Mouse (Mus musculus): ENCODE measurements around the gene Sp3. TPM values are rescaled to one million over a fixed set of nuclear protein-coding genes. Genes with fewer than 3 reads are reported as not detected.
"Not testable (repeated sequence)": the region's sequence is repeated elsewhere in the genome, so short reads cannot be mapped to it uniquely, and the experiment has no call there.

The Sp3 gene
- total RNA-seq, 2 experiments from 2014 or later, result 50.5 to 55.5 TPM

DNA sequence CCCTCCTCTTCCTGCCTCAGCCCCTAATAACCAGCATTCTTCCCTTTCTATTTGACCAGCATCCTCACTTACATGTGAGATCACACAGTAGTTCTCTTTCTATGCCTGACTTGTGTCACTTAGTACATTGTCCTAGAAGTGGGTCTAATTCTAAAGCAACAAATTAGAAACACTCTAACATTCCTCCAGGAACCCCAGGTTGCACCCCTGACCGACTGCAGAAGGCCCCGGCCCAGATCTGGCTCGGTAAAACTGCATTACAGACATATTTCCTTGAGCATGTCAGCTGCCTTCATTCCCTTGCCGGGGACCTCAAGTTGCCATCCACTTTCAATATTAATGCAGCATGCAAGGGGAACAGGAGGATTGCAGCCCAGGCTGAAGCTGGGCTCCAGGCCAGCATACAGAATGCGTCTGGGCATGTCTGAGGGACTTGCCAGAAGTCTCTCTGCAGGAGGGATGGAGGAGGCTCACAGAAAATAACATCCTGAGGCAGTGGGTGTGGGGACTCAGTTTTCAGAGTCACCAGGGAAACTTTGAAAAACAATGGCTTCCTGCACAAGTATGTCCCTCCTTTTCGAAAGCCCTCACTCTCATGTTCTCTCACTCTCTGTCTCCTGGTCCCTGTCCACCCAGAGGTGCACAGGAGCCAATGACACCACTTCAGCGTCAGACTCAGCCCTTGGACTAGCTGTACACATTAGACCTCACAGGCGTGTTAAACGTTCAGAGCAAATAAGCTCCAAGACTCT, 15.3 kb upstream of the Sp3 start:
- intact Hi-C loops (cut with DNase I), result loop anchor here (5.0 kb wide), 1 partner anchor 57 kb away; no protein-coding TSS in a partner anchor
- DNase-seq (ENCODE audit: low spot score in 2 of 2), result peak; percentile 68 to 71

DNA sequence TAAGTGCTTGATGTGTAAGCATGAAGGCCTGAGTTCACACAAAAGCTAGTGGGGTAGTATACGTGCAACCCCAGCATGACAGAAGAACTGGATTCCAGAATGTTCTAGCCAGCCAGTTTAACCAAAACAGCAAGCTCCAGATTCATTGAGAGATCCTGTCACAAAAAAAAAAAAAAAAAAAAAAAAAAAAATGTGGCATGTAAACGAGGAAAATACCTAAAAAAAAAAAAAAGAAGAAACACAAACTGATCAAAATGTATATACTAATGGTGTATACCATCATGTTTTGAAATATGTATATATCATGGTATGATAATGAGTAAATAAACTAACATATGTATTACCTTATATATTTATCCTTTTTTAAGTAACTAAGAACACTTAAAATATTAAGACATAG, 13.9 kb upstream of the Sp3 start:
- intact Hi-C loops (cut with DNase I), result no loop called here
- no peak for DNase-seq (ENCODE audit: low spot score in 2 of 2)

DNA sequence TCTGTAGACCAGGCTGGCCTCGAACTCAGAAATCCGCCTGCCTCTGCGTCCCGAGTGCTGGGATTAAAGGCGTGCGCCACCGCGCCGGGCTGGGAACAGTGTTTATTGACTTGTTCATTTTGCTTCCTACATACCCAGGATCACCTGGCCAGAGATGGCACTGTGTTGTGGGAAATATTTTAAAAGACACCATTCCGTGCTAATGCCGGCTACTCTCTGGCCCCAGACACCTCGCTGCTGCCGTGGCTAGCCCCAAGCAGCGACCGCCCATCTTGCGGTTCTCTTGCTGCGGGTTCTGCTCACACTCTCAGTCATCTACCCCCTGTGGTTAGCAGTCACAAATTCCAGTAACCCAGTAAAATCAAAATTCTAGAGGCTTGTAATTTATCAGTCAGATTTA, 12.3 kb upstream of the Sp3 start:
- intact Hi-C loops (cut with DNase I), result no loop called here
- DNase-seq (ENCODE audit: low spot score in 2 of 2), result no peak

DNA sequence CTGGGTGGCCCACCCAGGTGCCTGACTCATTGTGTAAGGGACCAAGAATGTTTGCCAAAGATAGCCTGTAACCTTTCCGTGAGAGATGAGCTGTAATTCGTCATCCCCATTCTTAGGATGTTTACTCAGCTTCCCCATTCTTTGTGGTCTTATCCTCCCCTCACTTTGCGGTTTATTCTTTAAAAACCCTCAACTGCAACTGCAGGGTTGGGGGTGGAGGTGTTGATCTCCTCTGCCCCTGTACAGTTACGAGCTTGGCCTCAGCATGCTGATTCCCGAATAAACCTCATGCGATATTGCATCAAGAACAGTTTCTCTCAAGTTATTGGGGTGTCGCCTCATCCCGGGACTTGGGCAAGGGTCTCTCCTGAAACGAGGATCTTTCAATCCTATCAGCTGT, 8.7 kb upstream of the Sp3 start:
- DNase-seq (ENCODE audit: low spot score in 2 of 2); intact Hi-C loops (cut with DNase I): not testable (repeated sequence)

DNA sequence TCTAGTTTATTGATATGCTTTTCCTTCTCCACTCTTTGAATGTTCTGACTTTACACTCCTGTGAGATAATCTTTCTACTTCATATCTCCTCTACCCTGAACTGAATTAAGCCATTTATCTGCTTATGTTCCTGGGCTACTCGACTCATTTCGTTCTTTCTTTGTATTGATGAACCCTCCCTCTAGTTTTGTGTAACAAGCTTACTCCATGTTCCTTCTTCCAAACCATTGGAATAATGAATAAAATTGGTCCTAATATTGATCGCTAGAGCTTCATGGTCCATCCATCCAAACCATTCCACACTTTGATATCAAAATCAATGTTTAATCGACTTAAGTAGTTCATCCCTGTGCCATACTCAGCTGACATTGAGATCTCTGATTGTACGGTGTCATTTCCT, 6.4 kb upstream of the Sp3 start, which contains the start of gene Gm11084:
TSS of gene Gm11084 (minus strand) at position 101 of the 400 bp plus-strand sequence.
- intact Hi-C loops (cut with DNase I), result no loop called here
- DNase-seq (ENCODE audit: low spot score in 2 of 2), result no peak

DNA sequence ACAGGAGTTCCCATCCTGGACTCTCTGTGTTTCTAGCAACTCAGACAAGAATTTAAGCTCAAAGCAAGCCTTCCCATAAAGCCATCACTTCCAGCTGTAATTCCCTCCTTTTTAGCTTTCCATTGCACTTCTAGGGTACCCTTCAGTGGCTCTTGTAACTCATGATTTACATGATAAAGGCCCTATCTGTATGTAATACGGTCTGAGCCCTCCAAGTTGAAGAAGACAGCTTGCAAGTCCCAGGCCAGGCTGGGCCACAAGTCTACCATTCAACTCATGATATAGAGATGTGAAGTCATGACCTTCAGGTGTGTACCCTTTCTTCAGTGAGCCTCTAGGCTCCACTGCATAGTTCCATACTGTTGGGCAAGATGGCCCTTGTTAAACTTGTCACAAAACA, 5.3 kb upstream of the Sp3 start:
- DNase-seq (ENCODE audit: low spot score in 2 of 2), result no peak
- intact Hi-C loops (cut with DNase I), result no loop called here

DNA sequence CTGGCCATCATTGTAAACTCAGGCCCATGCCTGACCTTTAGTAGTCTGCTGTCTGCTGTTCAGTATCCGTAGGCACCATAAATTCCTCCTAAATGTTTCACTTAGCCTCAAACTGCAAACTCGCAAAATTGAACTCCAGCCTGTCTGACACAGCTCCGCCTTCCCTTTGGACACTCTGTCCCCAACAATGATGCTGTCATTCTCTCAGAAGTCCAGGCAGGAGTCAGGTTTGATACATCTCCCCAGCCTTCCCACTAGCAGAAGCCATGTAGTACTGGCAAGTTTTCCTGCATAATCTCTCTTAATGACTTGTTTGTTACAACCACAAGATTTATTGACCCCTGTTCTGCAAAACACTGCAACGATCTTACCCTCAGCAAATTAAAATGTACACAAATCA, 4.6 kb upstream of the Sp3 start:
- intact Hi-C loops (cut with DNase I), result no loop called here
- DNase-seq (ENCODE audit: low spot score in 2 of 2), result no peak

DNA sequence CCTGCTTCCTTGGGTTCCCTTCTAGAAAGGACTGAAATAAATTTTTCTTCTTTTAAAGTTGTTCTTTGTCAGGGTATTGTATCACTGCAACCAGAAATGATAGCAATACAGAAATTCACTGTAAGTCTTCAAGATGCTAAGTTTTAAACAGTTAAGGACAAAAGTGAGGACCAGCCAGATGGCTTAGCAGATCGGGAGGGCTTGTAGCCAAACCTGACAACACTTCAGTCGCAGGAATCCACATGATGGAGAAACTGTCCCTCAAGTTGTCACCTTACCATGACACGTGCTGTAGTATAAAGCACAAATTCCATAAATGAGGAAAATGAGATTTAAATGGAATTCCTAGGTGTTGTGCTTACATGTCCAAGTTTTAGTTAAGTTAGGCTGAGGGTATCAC, 3.0 kb upstream of the Sp3 start:
- no peak for DNase-seq (ENCODE audit: low spot score in 2 of 2)
- intact Hi-C loops (cut with DNase I), result no loop called here

DNA sequence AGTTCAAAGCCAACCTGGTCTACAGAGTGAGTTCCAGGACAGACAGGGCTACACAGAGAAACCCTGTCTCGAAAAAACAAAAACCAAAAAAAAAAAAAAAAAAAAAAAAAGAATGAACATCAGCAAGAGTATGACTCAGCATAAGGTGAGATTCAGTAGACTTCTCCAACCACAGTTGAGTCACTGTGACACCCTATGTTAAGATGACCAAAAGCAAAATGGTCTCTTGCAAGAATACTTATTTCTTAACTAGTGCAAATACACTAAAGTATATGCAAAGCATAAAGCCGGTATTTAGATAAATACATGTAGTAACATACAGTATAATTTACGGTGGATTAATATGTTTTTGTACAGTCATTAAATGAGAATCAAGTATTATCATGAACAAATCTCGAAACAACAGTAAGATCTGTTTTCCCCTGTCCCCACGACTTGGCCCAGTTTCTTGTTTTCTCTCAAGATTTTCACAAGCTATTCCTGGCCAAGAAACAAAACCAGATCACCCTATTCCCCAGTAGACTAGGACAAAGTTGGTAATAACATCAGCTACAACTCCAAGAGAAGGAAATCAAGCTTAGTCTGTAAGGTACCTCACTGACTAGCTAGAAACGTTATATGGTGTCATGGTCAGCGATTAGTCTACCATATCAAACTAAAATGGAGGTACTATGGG, 2.0 kb upstream of the Sp3 start:
- intact Hi-C loops (cut with DNase I), result no loop called here
- DNase-seq (ENCODE audit: low spot score in 2 of 2), result no peak

DNA sequence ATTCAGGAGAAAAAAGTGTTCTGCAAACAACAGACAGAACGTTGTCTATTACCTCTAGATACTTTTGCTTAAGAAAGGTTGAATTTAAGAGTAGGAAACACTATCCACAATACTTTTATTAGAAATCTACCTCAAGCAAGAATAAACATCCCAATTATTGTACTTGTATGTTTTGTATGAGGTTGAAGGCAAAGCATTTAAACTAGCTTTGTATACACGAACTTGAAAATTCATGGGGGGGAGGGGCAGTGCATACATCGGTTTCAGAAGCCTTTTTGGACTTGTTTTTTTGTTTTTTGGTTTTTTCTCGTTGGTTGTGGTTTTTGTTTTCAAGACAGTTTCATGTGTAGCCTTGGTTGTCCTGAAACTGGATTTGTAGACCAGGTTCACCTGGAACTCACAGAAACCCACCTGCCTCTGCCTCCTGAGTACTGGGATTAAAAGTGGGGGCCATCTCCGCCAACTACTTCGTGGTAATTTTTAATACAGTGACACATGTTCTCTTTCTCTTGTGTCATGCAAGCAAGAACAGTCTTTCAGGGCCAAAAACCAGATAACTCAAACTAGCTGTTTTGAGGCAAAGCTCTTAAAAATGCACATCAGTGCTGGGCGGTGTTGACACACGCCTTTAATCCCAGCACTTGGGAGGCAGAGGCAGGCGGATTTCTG, 1.3 kb upstream of the Sp3 start:
- intact Hi-C loops (cut with DNase I), result no loop called here
- DNase-seq (ENCODE audit: low spot score in 2 of 2), result no peak

DNA sequence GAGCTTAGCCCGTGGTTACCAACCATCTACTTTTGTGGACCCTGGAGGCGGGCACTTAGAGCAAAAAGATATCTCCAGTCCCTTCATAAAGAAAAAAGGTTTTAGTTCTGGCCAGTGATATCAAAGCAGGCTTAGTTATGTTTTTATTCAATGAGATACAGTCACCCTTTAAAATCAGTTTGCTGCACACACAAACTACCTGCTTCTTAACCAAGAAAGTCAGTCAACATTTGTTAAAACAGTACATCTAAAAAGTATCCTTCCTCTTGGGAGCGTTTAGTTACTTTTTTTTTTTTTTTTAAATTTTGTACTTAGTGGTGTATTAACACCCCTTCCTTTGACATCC, 802 bp upstream of the Sp3 start:
- intact Hi-C loops (cut with DNase I), result no loop called here
- no peak for DNase-seq (ENCODE audit: low spot score in 2 of 2)

DNA sequence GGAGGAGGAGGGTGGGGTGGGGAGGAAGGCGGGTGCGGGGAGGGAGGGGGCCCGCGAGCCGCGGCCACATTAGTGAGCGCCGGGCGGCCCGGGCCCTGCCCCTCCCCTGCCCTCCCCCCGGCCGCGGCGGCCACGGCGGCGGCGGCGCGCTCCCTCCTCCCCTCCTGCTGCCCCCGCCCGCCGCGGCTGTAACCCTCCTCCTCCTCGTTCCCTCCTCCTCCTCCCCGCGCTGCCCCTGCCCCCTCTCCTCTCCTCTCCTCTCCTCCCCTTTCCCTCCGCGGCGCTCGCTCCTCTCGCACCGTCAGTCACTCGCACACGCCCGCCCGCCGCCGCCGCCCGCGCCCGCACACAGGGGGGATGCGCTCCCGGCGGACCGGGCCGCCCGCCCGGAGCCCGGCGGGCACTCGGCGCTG, 581 bp downstream of the Sp3 start:
- peak; percentile 67 to 81 for DNase-seq (ENCODE audit: low spot score in 2 of 2)

DNA sequence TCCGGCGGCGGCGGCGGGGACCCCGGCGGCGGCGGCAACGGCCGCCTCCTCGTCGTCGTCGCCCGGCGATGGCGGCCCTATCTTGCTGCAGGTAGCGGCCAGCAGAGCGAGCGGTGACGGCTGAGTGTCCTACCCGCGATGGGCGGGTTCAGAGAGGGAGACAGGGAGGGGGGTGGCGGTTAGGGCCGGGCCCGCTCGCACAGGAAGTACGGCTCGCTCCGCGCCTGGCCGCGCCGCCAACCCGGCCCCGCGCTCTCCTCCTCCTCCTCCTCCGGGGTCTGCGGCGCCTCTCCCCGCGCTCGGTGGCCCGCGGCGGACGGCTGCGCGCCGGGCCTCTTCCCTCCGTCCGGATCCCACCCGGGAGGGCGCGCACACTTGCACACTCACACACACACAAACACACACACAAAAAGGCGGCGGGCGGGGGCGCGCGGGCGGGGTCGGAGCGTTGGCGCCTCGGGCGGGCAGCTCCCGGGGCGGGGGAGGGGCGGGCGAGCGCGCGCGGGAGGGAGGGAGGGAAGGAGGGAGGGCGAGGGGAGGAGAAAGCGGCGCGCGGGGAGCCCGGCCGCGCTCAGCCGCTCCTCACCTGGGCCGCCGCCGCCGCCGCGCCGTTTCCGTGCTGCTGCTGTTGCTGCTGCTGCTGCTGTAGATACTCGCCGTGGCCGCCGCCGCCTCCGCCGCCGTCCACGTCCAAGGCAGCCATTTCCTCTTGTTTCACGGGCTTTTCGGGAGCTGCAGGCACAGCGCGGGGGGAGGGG, 1.2 kb downstream of the Sp3 start:
- DNase-seq (ENCODE audit: low spot score in 2 of 2), result peak; percentile 78 to 79
- intact Hi-C loops (cut with DNase I), result loop anchor here (5.0 kb wide), 2 partner anchors 298 to 462 kb away; no protein-coding TSS in a partner anchor

More for the DNA sequence above, 581 bp downstream of the Sp3 start:
- intact Hi-C loops (cut with DNase I), result loop anchor here (5.0 kb wide), 2 partner anchors 298 to 462 kb away; no protein-coding TSS in a partner anchor

DNA sequence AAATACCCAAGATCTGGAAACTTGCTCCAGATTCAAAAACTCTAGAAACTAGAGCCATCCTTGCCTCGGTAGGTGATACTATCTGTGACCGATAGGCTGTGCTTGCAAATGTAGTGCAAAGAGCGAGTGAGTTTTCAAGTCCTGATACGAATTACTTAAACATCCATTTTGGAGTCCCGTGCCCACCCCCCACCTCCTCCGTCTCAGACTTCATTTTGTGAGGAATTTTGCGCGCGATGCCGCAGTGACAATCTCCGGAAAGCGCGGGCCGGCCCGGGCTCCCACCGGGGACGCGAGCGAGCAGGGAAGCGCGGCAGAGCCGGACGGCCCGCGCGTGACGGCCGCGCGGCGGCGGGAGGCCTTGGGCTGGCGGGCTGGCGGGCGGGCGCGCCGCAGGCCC, 1.8 kb downstream of the Sp3 start:
- intact Hi-C loops (cut with DNase I), result loop anchor here (5.0 kb wide), 2 partner anchors 299 to 461 kb away; no protein-coding TSS in a partner anchor
- peak; percentile 47 to 73 for DNase-seq (ENCODE audit: low spot score in 2 of 2)

DNA sequence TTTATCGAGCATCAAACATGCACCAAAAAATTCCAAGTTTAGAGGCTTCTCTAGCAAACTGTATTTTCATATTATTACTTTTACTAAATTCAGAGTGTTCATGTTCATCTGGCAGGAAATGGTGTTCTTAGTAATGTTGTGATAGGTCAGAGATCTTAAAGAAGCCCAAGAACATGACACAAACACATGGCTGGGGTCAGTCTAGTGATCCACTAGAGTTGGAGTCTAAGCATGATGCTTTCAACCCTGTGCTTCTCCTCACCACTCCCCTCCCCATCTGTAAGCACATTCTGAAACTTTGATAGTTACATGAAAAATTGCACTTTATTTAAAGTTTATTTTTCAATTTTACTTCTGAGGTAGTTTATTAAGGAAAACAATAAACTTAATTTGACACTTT, 3.0 kb downstream of the Sp3 start:
- intact Hi-C loops (cut with DNase I), result loop anchor here (5.0 kb wide), 2 partner anchors 300 to 460 kb away; no protein-coding TSS in a partner anchor
- no peak for DNase-seq (ENCODE audit: low spot score in 2 of 2)

DNA sequence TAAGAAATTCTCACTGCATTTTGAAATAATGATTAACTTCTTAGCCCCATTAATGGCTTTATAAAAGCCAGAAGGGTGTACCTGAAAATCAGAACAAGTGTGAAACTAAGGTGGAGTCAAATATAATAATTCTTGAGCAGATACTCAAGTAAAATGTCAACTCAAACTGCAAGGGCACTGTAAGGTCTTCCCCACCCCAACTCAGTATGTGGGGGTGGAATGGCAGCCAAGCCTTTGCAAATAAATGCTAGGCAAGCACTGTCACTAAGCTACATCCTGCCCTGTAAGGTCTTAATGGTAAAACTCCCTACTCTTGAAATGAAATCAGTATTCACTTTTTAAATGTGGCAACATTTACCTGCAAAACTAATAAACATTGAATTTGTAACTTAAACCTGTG, 4.2 kb downstream of the Sp3 start:
- no peak for DNase-seq (ENCODE audit: low spot score in 2 of 2)
- intact Hi-C loops (cut with DNase I), result loop anchor here (5.0 kb wide), 2 partner anchors 301 to 459 kb away; no protein-coding TSS in a partner anchor

DNA sequence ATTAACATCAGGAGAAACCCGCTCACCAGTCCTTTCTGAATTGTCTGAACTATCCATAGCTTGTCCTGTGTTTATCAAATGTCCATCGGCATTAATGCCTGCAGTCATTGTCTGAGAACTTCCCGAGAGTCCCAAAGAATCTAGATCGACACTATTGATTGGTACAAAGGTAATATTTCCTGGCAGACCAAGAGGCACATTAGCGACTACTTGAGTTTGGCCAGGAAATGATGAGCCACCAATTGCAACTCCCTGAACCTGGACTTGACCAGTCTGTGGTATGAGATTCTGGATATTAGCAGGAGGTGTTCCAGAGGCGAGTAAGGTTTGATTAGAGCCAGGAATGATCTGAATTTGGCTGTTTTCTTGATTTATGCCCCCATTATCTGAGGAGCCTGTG, 9.4 kb downstream of the Sp3 start:
- DNase-seq (ENCODE audit: low spot score in 2 of 2), result no peak
- intact Hi-C loops (cut with DNase I), result no loop called here

DNA sequence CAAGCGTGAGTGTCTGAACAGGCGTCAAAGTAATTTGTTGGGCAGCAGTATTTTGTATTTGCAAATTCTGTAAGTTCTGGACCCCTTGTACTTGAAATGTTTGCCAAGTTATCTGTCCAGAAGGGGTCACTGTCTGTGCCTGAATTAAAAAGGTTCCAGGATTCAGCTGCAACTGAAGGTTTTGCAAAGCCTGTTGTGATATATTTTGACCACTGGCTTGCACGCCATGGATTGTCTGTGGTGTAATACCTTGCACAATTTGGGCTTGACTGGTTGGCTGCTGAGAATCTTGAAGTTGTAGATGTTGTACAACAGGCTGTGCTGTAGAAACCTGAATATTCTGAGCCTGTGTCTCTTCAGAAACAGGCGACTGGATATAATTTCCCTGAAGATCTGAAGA, 9.9 kb downstream of the Sp3 start:
- DNase-seq (ENCODE audit: low spot score in 2 of 2), result no peak
- intact Hi-C loops (cut with DNase I), result no loop called here

DNA sequence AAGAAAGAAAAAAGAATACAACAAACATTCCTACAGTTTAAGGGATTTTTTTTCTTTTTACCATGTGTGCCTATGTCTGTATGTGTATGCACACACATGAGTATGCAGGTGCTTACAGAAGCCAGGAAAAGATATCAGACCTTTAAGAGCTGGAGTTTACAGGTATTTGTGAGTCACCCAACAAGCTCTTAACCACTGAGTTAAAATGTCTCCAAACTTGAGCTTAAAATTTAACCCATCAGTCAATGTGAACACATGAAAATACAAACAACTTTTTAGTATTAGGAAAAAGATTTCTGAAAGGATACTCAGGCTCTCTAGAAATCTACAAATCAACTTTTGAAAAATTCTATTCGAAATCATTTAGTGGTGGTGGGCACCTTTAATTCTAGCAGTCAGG, 11.7 kb downstream of the Sp3 start:
- intact Hi-C loops (cut with DNase I), result no loop called here
- DNase-seq (ENCODE audit: low spot score in 2 of 2), result no peak

DNA sequence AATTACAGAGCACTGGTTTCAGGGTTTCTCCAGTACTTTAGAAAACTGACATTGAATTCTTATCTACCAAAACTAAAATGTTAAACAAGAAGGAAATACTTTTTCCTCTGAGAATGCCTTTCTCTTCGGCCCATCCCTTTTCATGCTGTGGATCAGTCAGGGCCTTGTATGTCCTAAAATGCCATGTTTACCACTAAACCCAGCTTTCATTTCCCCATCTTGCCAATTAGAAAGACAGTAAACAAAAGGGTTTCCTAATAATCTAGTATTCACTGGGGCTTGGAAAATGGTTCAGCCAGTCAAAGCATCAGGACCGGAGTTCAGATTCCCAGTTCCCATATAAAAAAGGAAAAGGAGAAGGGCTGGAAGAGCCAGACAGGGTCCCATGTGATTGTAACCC, 14.8 kb downstream of the Sp3 start:
- DNase-seq (ENCODE audit: low spot score in 2 of 2), result no peak
- intact Hi-C loops (cut with DNase I), result no loop called here
